Mouse (Mus musculus): Measurements from ENCODE around the gene Sclt1. TPM values are rescaled to one million over a fixed set of nuclear protein-coding genes. Genes with fewer than 3 reads are reported as not detected.

Sclt1 gene
- total and polyA plus RNA-seq, 3 experiments = 3.0 to 7.1 (median 5.2) TPM

- DNase-seq = no peak
- WGBS = 65% methylated on average over 9 of the region's 9 CpGs
- H3K79me2 ChIP-seq (replicated peaks; ENCODE audit: control insufficient read depth, insufficient read depth, low read length) = no peaks in the 10 kb centered on the region
- H3K36me3 ChIP-seq (ENCODE audit: control insufficient read depth, insufficient read depth, low read length) = no peaks in the 10 kb centered on the region; the same call in 1 of the 2 replicates
- H3K27me3 ChIP-seq (ENCODE audit: control insufficient read depth, insufficient read depth, low read length) = no peaks in the 10 kb centered on the region
- H3K4me3 ChIP-seq = no peak overlapping the region
- H3K4me1 ChIP-seq (ENCODE audit: control insufficient read depth, insufficient read depth, low read length) = peaks cover 9% of the 10 kb centered on the region
- H3K9ac ChIP-seq (ENCODE audit: low read depth, low read length) = no peak overlapping the region
- no peak for TF ChIP-seq CTCF (IDR thresholded peaks at IDR 0.05)
- no peak for TF ChIP-seq EP300 (IDR thresholded peaks at IDR 0.05; ENCODE audit: insufficient read depth, low read depth, low read length)
- TF ChIP-seq POLR2A (IDR thresholded peaks at IDR 0.05; ENCODE audit: insufficient read depth, low read depth, low read length) = no peak
- peak overlapping the region; percentile 26 for H3K27ac ChIP-seq
- intact Hi-C loops (cut with DNase I) = loop anchor here (5.0 kb wide), 3 partner anchors 367 to 552 kb away; no protein-coding TSS in a partner anchor
These were observed 148.0 kb downstream of the Sclt1 start for GRCm38 (mm10) chr3:41594097-41594879.

DNA sequence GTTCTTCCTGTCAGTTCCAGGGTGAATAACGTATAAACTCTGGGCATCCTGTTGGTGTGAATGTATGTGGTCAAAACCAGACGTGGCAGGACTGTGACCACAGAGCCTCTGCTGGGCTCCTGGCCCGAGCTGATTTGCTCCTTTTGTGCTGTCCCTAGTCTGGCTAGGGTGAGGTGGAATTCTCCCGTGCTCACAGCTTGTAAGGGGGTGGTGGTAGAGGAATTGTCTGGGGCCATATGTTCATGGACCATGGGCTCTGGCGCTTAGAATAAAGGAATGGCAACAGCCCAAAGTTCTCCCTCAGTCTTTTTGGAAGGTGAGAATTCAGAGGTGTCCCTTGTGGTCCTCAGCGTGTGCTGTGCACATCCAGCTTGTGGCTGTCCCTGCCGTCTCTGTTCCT, 149.5 kb downstream of the Sclt1 start:
- no peak overlapping the region for H3K4me3 ChIP-seq
- TF ChIP-seq POLR2A (IDR thresholded peaks at IDR 0.05; ENCODE audit: insufficient read depth, low read depth, low read length) = no peak
- TF ChIP-seq CTCF (IDR thresholded peaks at IDR 0.05) = no peak
- TF ChIP-seq EP300 (IDR thresholded peaks at IDR 0.05; ENCODE audit: insufficient read depth, low read depth, low read length) = no peak
- no peaks in the 10 kb centered on the region for H3K27me3 ChIP-seq (ENCODE audit: control insufficient read depth, insufficient read depth, low read length)
- no peaks in the 10 kb centered on the region for H3K79me2 ChIP-seq (replicated peaks; ENCODE audit: control insufficient read depth, insufficient read depth, low read length)
- no peaks in the 10 kb centered on the region; the same call in 1 of the 2 replicates for H3K36me3 ChIP-seq (ENCODE audit: control insufficient read depth, insufficient read depth, low read length)
- WGBS = 75% methylated on average over 7 of the region's 7 CpGs
- no peak overlapping the region; the same call in 1 of the 2 replicates for H3K27ac ChIP-seq
- DNase-seq = no peak
- intact Hi-C loops (cut with DNase I) = loop anchor here (5.0 kb wide), 3 partner anchors 366 to 551 kb away; no protein-coding TSS in a partner anchor
- H3K4me1 ChIP-seq (ENCODE audit: control insufficient read depth, insufficient read depth, low read length) = peaks cover 15% of the 10 kb centered on the region
- H3K9ac ChIP-seq (ENCODE audit: low read depth, low read length) = no peak overlapping the region

GRCm38 (mm10) chr3:41591651-41592170, 150.6 kb downstream of the Sclt1 start:
- DNase-seq = no peak
- intact Hi-C loops (cut with DNase I) = loop anchor here (1.0 to 5.0 kb wide), 4 partner anchors 26 to 549 kb away; no protein-coding TSS in a partner anchor
- TF ChIP-seq CTCF (IDR thresholded peaks at IDR 0.05) = no peak
- TF ChIP-seq EP300 (IDR thresholded peaks at IDR 0.05; ENCODE audit: insufficient read depth, low read depth, low read length) = no peak
- no peak for TF ChIP-seq POLR2A (IDR thresholded peaks at IDR 0.05; ENCODE audit: insufficient read depth, low read depth, low read length)
- peaks cover 24% of the 10 kb centered on the region for H3K4me1 ChIP-seq (ENCODE audit: control insufficient read depth, insufficient read depth, low read length)
- H3K79me2 ChIP-seq (replicated peaks; ENCODE audit: control insufficient read depth, insufficient read depth, low read length) = no peaks in the 10 kb centered on the region
- no peak overlapping the region for H3K4me3 ChIP-seq
- no peak overlapping the region; the same call in 1 of the 2 replicates for H3K9ac ChIP-seq (ENCODE audit: low read depth, low read length)
- no peaks in the 10 kb centered on the region for H3K27me3 ChIP-seq (ENCODE audit: control insufficient read depth, insufficient read depth, low read length)
- no peaks in the 10 kb centered on the region; the same call in none of the 2 replicates for H3K36me3 ChIP-seq (ENCODE audit: control insufficient read depth, insufficient read depth, low read length)
- H3K27ac ChIP-seq = peak overlapping the region; percentile 60
- 70% methylated on average over 14 of the region's 14 CpGs for WGBS

- WGBS = 64% methylated on average over 20 of the region's 20 CpGs
- Histone ChIP-seq H3K79me2 (replicated peaks; ENCODE audit: control insufficient read depth, insufficient read depth, low read length) (no peaks in the 10 kb centered on the region), H3K4me1 (ENCODE audit: control insufficient read depth, insufficient read depth, low read length) (peaks cover 25% of the 10 kb centered on the region), H3K9ac (ENCODE audit: low read depth, low read length) (no peak overlapping the region; the same call in 1 of the 2 replicates), H3K27ac (peak overlapping the region; percentile 60), H3K36me3 (ENCODE audit: control insufficient read depth, insufficient read depth, low read length) (no peaks in the 10 kb centered on the region; the same call in none of the 2 replicates), H3K4me3 (no peak overlapping the region), H3K27me3 (ENCODE audit: control insufficient read depth, insufficient read depth, low read length) (no peaks in the 10 kb centered on the region)
- TF ChIP-seq POLR2A (IDR thresholded peaks at IDR 0.05; ENCODE audit: insufficient read depth, low read depth, low read length) (no peak), EP300 (IDR thresholded peaks at IDR 0.05; ENCODE audit: insufficient read depth, low read depth, low read length) (0 out of 2 replicates have a peak, but pooled peaks have one; percentile 53), CTCF (IDR thresholded peaks at IDR 0.05) (peak; percentile 67)
- intact Hi-C loops (cut with DNase I) = loop anchor here (1.0 to 5.0 kb wide), 4 partner anchors 26 to 549 kb away; no protein-coding TSS in a partner anchor
- peak in 1 of 2 experiments; percentile 32 for DNase-seq
These were observed 151.4 kb downstream of the Sclt1 start for GRCm38 (mm10) chr3:41590695-41591559.

DNA sequence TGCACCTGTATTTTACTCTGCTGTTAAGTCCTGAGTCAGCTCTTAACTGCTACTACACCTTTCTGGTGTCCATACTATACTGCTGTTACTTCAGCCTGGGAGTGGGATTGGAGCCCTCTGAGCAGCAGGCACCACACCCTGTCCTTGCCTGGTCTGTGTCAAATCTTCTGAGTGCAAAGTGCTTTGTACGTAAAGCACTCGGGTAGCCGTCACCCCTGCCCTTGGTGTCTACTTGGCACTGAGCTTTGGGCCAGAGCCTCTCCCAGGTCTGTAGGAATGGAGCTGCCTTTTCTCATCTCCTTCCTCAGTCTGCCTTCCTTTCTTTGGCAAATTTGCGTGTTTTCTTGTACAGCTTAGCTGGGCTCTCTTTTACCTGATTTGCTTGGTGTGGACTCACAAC, 152.3 kb downstream of the Sclt1 start:
- no peaks in the 10 kb centered on the region for H3K27me3 ChIP-seq (ENCODE audit: control insufficient read depth, insufficient read depth, low read length)
- DNase-seq = peak in 1 of 2 experiments; percentile 18
- H3K9ac ChIP-seq (ENCODE audit: low read depth, low read length) = 0 out of 2 replicates have a peak overlapping the region, but pooled peaks have one; percentile 6
- H3K79me2 ChIP-seq (replicated peaks; ENCODE audit: control insufficient read depth, insufficient read depth, low read length) = peaks cover 2% of the 10 kb centered on the region; the same call in 1 of the 2 replicates
- TF ChIP-seq EP300 (IDR thresholded peaks at IDR 0.05; ENCODE audit: insufficient read depth, low read depth, low read length) = no peak
- no peak for TF ChIP-seq POLR2A (IDR thresholded peaks at IDR 0.05; ENCODE audit: insufficient read depth, low read depth, low read length)
- no peak for TF ChIP-seq CTCF (IDR thresholded peaks at IDR 0.05)
- H3K4me1 ChIP-seq (ENCODE audit: control insufficient read depth, insufficient read depth, low read length) = peaks cover 27% of the 10 kb centered on the region
- H3K4me3 ChIP-seq = no peak overlapping the region
- no peak overlapping the region for H3K27ac ChIP-seq
- 73% methylated on average over 4 of the region's 4 CpGs for WGBS
- no peaks in the 10 kb centered on the region; the same call in none of the 2 replicates for H3K36me3 ChIP-seq (ENCODE audit: control insufficient read depth, insufficient read depth, low read length)
- intact Hi-C loops (cut with DNase I) = loop anchor here (5.0 kb wide), 3 partner anchors 363 to 548 kb away; no protein-coding TSS in a partner anchor

Measured in heart, adult 2 months (tissue).